Mouse (Mus musculus): ENCODE measurements at regions not wholly inside any gene's neighbourhood (a gene's known extent, or its start where the extent isn't known, plus 50 kb on each side); places are given as distances from the start of the nearest gene placed in this dataset.

DNA sequence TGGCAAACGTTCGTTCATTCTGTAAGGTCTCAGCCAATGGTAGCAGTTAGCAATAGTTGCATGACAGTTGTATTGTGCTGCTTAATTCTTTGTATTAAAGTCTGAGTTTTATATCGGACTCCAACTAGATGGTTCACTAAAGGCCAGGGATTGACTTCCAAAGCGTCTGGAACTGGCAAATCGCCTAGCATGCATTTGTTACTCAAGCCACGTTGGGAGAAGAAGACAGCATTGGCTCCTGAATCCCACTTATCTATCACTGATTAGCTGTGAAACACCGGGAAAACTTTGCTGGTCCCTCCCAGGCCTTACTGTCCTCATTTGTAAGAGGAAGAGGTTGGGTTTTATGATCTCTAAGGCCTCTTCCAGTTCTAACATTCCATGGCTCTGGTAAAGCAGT, 124.8 kb upstream of the Igf1 start:
- DNase-seq, result no peak

DNA sequence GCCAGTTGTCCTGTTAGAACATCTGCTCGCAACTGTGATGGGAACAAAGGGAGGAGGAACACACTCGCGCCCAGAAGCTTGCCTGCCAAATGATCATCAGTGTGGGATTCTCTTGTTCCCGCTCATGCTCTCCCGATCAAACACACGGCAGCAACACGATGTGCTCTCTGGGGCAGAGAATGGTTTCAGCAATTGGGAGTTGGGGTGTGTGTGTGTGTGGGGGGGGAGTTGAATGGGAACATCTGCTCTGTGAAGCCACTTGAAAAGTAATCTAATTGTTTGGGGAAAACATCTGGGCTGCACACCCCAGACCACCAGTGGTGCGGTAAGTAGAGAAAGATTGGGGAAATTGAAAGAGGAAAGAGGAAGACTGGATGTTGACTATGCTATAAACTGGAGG, 117.7 kb upstream of the Igf1 start:
- DNase-seq, result no peak

DNA sequence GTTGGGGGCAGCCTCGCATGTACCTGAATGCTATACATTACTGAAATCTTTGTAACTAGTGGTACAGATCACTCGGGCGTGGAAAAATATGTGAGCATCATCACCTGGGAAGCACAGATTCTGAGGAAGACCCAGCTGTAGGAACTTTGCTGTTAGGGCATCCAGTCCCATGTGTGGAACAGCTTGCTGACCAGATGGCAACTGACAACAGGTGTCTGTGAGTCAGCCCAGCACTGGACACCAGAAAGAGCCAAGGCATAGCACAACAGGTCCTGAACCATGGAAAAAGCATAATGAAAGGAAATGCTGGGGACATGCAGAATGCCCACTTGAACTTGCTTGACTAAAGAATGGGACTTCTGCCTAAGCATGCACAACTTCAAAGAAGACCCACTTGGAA, 115.3 kb upstream of the Igf1 start:
- DNase-seq, result no peak

DNA sequence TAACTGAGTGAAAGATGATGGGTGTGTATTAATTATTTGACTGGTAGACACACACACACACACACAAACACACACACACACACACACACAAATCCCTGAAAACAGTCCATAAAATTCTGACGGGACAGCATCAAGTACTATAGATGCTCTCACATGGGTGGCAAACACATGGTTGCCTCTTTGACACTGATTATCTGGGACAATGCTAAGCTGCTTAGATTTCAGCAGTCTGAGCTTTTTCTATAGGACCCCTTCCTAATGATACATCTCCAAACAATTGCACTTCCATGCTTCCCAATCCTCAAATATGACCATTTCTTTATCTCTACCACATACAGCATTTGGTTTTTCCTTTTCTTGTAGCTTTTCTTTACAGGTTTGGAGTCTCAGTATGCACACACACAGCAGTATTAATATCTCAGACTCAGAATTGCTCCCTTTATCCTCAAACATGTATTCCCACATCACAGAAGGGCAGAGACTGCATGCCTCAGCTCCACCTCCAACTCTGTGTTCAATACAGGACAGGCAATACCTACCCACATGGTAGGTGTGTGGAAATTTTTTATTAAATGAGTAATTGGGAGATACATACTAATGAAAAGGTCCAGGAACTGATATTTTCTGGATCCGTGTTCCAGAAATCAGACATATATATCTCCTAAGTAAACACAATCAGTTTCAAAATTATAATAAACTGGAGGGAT, 110.1 kb upstream of the Igf1 start:
- no peak for DNase-seq

DNA sequence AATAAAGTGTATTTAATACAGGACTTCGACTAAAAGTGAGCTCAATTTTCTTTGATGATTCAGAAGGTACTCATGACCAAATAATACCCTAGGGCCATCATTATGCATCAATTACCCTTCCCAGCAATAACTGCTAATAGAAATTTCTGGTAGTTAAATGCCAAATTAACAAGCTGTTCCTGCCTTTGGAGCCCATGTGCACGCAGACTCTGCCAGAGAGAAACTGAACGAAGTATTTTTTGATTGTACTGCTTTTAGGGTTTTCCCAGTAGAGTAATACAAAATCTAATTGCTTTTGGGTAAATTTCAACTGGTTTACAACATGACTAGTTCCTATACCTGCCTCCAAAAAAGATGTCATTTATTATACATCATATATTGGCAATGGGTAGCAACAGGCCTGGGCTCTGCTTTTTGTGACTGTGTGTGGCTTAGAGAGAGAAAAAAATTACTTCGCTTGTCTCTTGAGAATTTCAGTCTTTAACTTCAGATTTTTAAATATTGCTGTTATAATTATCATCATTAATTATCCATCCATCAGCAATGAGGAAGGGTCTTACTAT, 109.4 kb upstream of the Igf1 start:
- no peak for DNase-seq

DNA sequence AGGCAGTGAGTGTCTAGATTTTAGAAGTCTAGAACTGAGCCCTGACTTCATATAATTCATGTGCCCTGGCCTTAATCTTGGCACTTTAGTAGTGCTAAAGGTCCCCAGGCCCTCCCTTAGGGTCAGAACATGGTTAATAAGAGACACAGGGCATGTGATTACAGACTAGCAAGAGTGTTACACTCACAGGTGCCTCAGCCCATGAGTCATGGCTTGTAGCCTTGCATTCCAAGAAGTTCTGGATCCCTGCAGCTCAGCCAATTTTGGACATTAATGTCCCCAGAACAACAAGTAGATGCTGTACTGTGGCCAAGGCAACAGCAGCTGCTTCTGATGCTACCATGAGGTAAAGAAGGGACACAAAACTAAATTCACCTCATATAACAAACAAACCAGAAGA, 107.7 kb upstream of the Igf1 start:
- DNase-seq, result no peak

DNA sequence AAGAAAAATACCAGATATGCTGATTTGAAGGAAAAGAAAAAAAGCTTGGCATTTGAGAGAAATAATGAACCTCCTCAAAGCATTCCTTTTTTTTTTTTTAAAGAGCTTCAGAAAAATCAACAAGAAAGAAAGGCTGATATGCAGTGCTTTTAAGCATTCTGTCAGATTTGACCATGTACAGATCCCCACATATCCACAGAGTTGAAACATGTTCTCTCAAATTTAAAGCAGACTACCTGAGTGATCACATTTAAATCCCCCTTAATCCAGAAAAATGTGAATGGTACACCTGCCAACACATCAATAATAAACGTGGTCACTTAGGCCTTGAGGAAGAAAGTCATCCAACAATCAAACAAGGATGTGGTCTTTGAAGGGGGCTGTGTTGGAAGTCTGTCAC, 107.1 kb upstream of the Igf1 start:
- no peak for DNase-seq

DNA sequence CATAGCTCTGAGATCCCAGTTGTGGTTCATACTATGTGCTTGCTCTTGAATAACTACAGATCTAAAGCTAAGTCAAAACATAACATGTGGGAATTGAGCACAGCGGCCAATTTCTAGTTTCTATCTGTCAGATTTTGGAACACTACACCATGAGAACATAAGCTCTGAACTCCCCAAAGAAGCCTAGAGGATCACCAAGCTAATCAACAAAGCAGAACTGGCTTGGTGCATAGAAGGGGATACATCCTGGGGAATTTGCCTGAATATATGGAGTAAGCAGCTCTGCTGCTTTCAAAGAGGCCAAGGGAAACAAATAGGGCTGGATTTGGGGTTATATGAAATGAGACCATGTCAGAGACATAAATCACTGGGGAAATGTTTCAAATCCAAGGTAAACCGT, 105.9 kb upstream of the Igf1 start:
- no peak for DNase-seq

DNA sequence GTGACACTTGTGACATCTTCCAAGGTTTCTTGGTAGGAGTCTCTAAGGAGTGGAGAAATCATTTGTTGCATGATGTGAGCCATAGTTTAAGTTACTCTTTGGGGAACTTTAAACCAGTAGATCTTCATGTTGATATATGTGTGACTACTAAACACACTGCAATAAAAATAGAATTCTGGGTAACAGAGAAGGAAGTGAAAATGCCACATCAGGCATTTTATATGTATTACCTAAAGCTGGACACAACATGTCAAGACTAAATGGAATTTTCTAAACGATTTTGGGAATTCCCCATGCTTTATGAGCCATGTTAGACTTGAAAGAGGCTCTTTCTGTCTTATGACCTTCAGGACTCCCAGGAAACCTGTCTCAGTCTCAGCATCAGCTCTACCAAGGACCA, 104.6 kb upstream of the Igf1 start:
- DNase-seq, result no peak

DNA sequence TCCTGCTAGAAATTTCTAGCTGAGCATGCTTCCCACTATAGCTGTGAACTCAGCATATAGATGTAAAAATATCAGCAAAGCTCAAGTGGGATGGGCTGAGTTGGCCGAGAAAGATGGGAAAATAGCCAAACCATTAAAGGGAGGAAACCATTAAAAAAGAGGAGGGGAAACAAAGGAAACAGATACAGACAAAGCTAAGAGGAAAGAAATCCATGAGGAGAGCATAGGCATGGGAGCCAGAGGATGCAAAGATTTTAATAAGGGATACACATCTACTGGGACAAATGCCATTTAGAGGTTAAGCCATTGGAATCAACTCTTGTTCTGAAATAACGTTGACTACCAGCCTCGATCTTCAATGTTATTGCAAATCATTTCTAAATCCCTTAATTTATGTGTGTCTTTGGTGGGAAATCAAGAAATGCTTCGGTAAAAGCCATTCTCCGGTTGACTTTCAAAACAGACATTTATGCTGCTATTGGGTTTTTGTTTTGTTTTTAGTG, 96.5 kb upstream of the Igf1 start:
- no peak for DNase-seq

DNA sequence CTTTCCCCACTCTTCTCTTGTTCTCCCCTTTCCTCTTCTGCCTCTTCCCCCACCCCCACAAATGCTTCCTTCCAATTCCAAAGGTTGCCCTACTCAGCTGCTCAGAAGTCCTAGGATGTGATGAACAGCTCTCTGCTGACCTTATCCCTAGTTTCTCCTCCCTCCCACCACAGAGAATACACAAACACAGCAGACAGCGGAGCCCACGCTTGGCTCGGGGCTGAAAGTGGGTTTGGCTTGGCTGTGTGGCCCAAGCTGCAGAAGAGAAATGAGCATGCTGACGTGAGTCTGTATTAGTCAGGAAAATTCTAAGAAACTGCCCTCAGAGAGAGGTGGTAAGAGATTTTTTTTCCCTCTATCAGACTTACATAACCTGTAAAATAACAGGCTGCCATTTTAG, 70.5 kb upstream of the Igf1 start:
- DNase-seq, result peak; percentile 12

DNA sequence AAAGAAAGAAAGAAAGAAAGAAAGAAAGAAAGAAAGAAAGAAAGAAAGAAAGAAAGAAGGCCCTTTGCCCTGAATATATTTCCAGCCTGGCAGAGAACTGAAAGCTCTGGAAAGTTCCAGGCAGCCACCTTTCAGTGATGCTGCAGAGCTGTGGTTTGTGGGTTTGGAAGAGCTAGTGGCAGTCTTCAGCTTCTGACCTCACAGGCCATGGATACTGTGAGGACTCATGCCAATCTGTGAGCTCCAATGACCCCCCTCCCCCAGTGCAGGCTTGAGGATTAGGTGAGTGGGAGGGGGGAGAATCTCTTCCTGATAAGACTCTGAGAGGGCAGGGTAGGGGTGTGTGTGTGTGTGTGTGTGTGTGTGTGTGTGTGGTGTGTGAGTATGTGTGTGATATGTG, 65.7 kb upstream of the Igf1 start:
- no peak for DNase-seq

DNA sequence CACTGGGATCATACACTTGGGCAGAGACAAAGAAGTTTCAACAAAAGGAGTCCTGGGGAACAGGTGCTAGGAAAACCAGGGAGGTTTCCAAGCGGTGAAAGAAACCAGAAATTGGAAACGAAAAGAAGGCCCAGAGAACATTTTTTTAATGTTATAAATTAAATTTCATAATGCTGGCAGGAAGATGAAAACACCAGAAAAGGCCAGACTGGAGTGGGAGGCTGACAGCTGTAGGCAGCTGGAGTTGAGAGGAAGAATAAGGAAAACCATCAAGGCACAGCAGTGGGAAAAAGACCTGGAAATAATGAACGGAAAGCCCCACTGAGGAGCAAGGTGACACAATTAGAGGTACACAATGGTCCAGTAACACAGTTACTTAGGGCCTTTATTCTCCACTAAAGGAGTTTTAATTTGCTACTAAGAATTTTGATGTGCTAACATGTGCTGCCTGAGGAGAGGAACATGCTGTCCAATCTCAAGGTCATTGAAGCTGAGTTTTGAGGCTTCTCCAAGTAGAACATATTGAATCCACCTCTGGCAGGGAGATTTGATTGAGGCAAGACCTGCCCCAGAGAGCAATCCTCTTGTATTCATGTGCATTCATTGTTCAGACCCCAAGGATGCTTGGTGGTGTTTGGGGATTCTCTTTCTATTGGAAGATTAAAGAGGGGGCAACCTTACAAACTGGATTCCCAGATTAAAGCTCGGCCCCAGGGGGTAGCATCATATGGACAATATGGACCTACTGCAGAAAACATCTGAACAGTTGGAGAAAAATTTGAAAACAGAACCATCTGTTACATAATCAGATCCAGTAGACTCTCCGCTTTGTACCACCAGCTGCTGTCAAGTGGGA, 53.9 kb upstream of the Igf1 start:
- DNase-seq, result no peak

DNA sequence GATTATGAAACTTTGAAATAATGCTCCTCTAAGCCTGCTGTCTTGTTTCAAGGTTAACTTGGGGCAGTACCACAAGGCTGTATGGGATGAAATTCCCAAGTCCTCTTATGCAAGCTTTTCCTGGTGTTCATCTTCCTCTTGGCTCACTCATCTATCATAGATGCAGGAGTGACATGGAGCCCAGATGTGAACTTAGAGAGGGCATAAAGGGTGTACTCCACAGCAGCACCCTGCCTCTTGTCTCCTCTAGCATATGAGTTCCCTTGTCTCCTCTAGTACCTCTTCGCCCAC, 53.3 kb upstream of the Igf1 start:
- no peak for DNase-seq
